Mouse (Mus musculus) MEL (cell line): ENCODE results near the gene A030005K14Rik. TPM values are rescaled to one million over a fixed set of nuclear protein-coding genes. Genes with fewer than 3 reads are reported as not detected.

Source experiments
- DNase-seq: peaks from one replicate; pipeline ENCODE4 v3.0.0; 2011; ENCODE audit warnings: low read depth, low spot score
- H3K27ac ChIP-seq: 2 replicates; pipeline ENCODE4 v1.5.1; 2012; ENCODE audit warnings: low read depth, mild to moderate bottlenecking, control low read depth, low read length, moderate library complexity; ENCODE audit not compliant: control insufficient read depth
- H3K27me3 ChIP-seq, 2 experiments: fragments of 150-350 bp in 1 of 2; sonication (generic) in 1 of 2; 2 replicates each; pipeline ENCODE4 v1.6.1; 2012; ENCODE audit warnings: low read length in 2 of 2, mild to moderate bottlenecking in 2 of 2, improper control_type of control experiment in 1 of 2, moderate library complexity in 1 of 2; ENCODE audit not compliant: insufficient read depth in 2 of 2, control insufficient read depth in 1 of 2
- H3K36me3 ChIP-seq, 2 experiments: 2 replicates each; pipeline ENCODE4 v1.6.1; 2012 to 2014; ENCODE audit warnings: low read length in 2 of 2, improper control_type of control experiment in 1 of 2, inconsistent platforms in 1 of 2, mild to moderate bottlenecking in 1 of 2; ENCODE audit not compliant: insufficient read depth in 2 of 2, control insufficient read depth in 1 of 2
- H3K4me1 ChIP-seq, 2 experiments: fragments of 150-350 bp in 1 of 2; sonication (generic) in 1 of 2; 2 replicates each; pipeline ENCODE4 v1.6.1; 2012; ENCODE audit warnings: low read length in 2 of 2, improper control_type of control experiment in 1 of 2, mild to moderate bottlenecking in 1 of 2; ENCODE audit not compliant: insufficient read depth in 2 of 2, control insufficient read depth in 1 of 2
- H3K4me3 ChIP-seq, 2 experiments: fragments of 150-350 bp in 1 of 2; sonication (generic) in 1 of 2; 2 replicates each; pipeline ENCODE4 v1.5.1; 2012; ENCODE audit warnings: low read depth in 2 of 2, low read length in 2 of 2, mild to moderate bottlenecking in 2 of 2, moderate library complexity in 2 of 2, control low read depth in 1 of 2, improper control_type of control experiment in 1 of 2; ENCODE audit not compliant: control insufficient read depth in 1 of 2, insufficient read depth in 1 of 2
- H3K79me2 ChIP-seq: 2 replicates; pipeline ENCODE4 v1.6.1; 2012; ENCODE audit warnings: mild to moderate bottlenecking, low read length, moderate library complexity; ENCODE audit not compliant: control insufficient read depth, poor library complexity, insufficient read depth
- H3K9ac ChIP-seq: 2 replicates; pipeline ENCODE4 v1.6.1; 2012; ENCODE audit warnings: low read depth, mild to moderate bottlenecking, control low read depth, low read length, moderate library complexity; ENCODE audit not compliant: control insufficient read depth, poor library complexity, severe bottlenecking
- H3K9me3 ChIP-seq: fragments of 150-350 bp; sonication (generic); replicated peaks from 2 replicates; pipeline ENCODE4 v1.6.1; 2012; ENCODE audit warnings: mild to moderate bottlenecking, low read length, improper control_type of control experiment, moderate library complexity; ENCODE audit not compliant: insufficient read depth
- BHLHE40 ChIP-seq: IDR thresholded peaks from 2 replicates; pipeline ENCODE4 v1.6.1; 2012; ENCODE audit warnings: low read depth, mild to moderate bottlenecking, inconsistent platforms, low read length, improper control_type of control experiment, borderline replicate concordance
- CHD2 ChIP-seq: IDR thresholded peaks from 2 replicates; pipeline ENCODE4 v1.6.1; 2011; ENCODE audit warnings: low read length, improper control_type of control experiment
- CTCF ChIP-seq, 3 experiments: IDR thresholded peaks in 2 of 3; conservative IDR thresholded peaks in 1 of 3; 2 replicates each; pipeline ENCODE4 v1.5.1; 2011 to 2012; ENCODE audit warnings: low read length in 3 of 3, low read depth in 2 of 3, mild to moderate bottlenecking in 2 of 3, improper control_type of control experiment in 1 of 3, inconsistent platforms in 1 of 3, mixed read lengths in 1 of 3, moderate library complexity in 1 of 3; ENCODE audit not compliant: control insufficient read depth in 1 of 3, insufficient read depth in 1 of 3, poor library complexity in 1 of 3, severe bottlenecking in 1 of 3
- EP300 ChIP-seq, 2 experiments: IDR thresholded peaks; 2 replicates each; pipeline ENCODE4 v1.6.1; 2011; ENCODE audit warnings: improper control_type of control experiment in 2 of 2, low read length in 2 of 2, low read depth in 1 of 2, mild to moderate bottlenecking in 1 of 2
- GABPA ChIP-seq: IDR thresholded peaks from 2 replicates; pipeline ENCODE4 v1.6.1; 2012; ENCODE audit warnings: low read depth, mild to moderate bottlenecking, inconsistent platforms, low read length, improper control_type of control experiment, moderate library complexity
- GATA1 ChIP-seq: IDR thresholded peaks from 2 replicates; pipeline ENCODE4 v1.6.1; 2011; ENCODE audit warnings: low read depth, low read length, improper control_type of control experiment
- HCFC1 ChIP-seq: IDR thresholded peaks from 2 replicates; pipeline ENCODE4 v1.6.1; 2012; ENCODE audit warnings: low read depth, mild to moderate bottlenecking, inconsistent platforms, low read length, improper control_type of control experiment, moderate library complexity
- JUND ChIP-seq: IDR thresholded peaks from 2 replicates; pipeline ENCODE4 v1.6.1; 2011; ENCODE audit warnings: low read depth, mild to moderate bottlenecking, improper control_type of control experiment, low read length
- MAZ ChIP-seq: IDR thresholded peaks from 2 replicates; pipeline ENCODE4 v1.6.1; 2012; ENCODE audit warnings: low read depth, mild to moderate bottlenecking, inconsistent platforms, low read length, improper control_type of control experiment
- MYB ChIP-seq: IDR thresholded peaks from 2 replicates; pipeline ENCODE4 v1.6.1; 2011; ENCODE audit warnings: mild to moderate bottlenecking, low read depth, low read length, improper control_type of control experiment
- MYC ChIP-seq: IDR thresholded peaks from 2 replicates; pipeline ENCODE4 v1.6.1; 2011; ENCODE audit warnings: low read depth, mild to moderate bottlenecking, low read length, improper control_type of control experiment, moderate library complexity
- NRF1 ChIP-seq: IDR thresholded peaks from 2 replicates; pipeline ENCODE4 v1.6.1; 2014; ENCODE audit warnings: low read depth, mild to moderate bottlenecking, inconsistent platforms, low read length, improper control_type of control experiment, moderate library complexity; ENCODE audit not compliant: poor library complexity, insufficient read depth, severe bottlenecking
- POLR2A ChIP-seq, 2 experiments: IDR thresholded peaks; 2 replicates each; pipeline ENCODE4 v1.6.1; 2011 to 2012; ENCODE audit warnings: low read length in 2 of 2, mild to moderate bottlenecking in 2 of 2, control low read depth in 1 of 2, improper control_type of control experiment in 1 of 2, low read depth in 1 of 2, moderate library complexity in 1 of 2; ENCODE audit not compliant: control insufficient read depth in 1 of 2, insufficient read depth in 1 of 2, poor library complexity in 1 of 2
- POLR2AphosphoS5 ChIP-seq: IDR thresholded peaks from 2 replicates; pipeline ENCODE4 v1.6.1; 2012; ENCODE audit warnings: low read depth, borderline replicate concordance, mild to moderate bottlenecking, inconsistent platforms, low read length, moderate library complexity, mixed read lengths
- RCOR1 ChIP-seq: IDR thresholded peaks from 2 replicates; pipeline ENCODE4 v1.6.1; 2012; ENCODE audit warnings: low read depth, mild to moderate bottlenecking, inconsistent platforms, low read length, improper control_type of control experiment
- SIN3A ChIP-seq: IDR thresholded peaks from 2 replicates; pipeline ENCODE4 v1.6.1; 2012; ENCODE audit warnings: low read length, improper control_type of control experiment, inconsistent platforms
- TCF12 ChIP-seq: IDR thresholded peaks from 2 replicates; pipeline ENCODE4 v1.6.1; 2014; ENCODE audit warnings: low read depth, mild to moderate bottlenecking, inconsistent platforms, low read length, improper control_type of control experiment, moderate library complexity
- USF2 ChIP-seq, 2 experiments: IDR thresholded peaks; 2 replicates each; pipeline ENCODE4 v1.6.1; 2011 to 2012; ENCODE audit warnings: improper control_type of control experiment in 2 of 2, low read length in 2 of 2, borderline replicate concordance in 1 of 2, inconsistent platforms in 1 of 2, low read depth in 1 of 2, mild to moderate bottlenecking in 1 of 2; ENCODE audit not compliant: insufficient read depth in 1 of 2
- ZMIZ1 ChIP-seq: IDR thresholded peaks from 2 replicates; pipeline ENCODE4 v1.6.1; 2012; ENCODE audit warnings: low read depth, mild to moderate bottlenecking, inconsistent platforms, low read length, improper control_type of control experiment, moderate library complexity
- polyA plus RNA-seq, 2 experiments: library from polyadenylated mRNA; stranded (reverse) in 1 of 2; unstranded in 1 of 2; fragments of >175 nt in 1 of 2; fragments of >200 nt in 1 of 2; gene quantifications; 2 replicates each; pipeline versions ENCODE4 v1.2.1 to v1.2.4; 2012; ENCODE audit warnings: low replicate concordance in 2 of 2, low read depth in 1 of 2; ENCODE audit not compliant: insufficient read length in 2 of 2, insufficient read depth in 1 of 2, missing spikeins in 1 of 2
- total RNA-seq: library from RNA; depleted of rRNA; stranded (reverse); fragments of 300-350 nt; gene quantifications from 2 replicates; pipeline ENCODE4 v1.2.3, GENCODE M21; 2012

A030005K14Rik gene
- total and polyA plus RNA-seq, 3 experiments = not detected

- Histone ChIP-seq H3K9me3 (no peaks in the 10 kb centered on the region), H3K27ac (no peak within 1 kb of the TSS), H3K36me3 (no peaks in the 10 kb centered on the region), H3K27me3 (no peaks in the 10 kb centered on the region), H3K9ac (no peak within 1 kb of the TSS), H3K4me1 (no peaks in the 10 kb centered on the region), H3K4me3 (no peak within 1 kb of the TSS), H3K79me2 (no peaks in the 10 kb centered on the region)
- no peak for DNase-seq
- TF ChIP-seq SIN3A (no peak), POLR2AphosphoS5 (no peak), CTCF (IDR thresholded peaks at IDR 0.05 in 2 of 3, conservative IDR thresholded peaks at IDR 0.05 in 1 of 3; ENCODE audit: control insufficient read depth in 1 of 3, insufficient read depth in 1 of 3, low read depth in 2 of 3, low read length in 3 of 3, poor library complexity in 1 of 3, severe bottlenecking in 1 of 3) (no peak), POLR2A (IDR thresholded peaks at IDR 0.05; ENCODE audit: control insufficient read depth in 1 of 2, insufficient read depth in 1 of 2, low read depth in 1 of 2, low read length in 2 of 2, poor library complexity in 1 of 2) (no peak), CHD2 (no peak), MYB (no peak), GABPA (no peak), EP300 (IDR thresholded peaks at IDR 0.05; ENCODE audit: low read depth in 1 of 2, low read length in 2 of 2) (no peak)
Observed at GRCm38 (mm10) chr1:83042380-83042779, 16.8 kb downstream of the A030005K14Rik start, which contains the start of gene Krtap28-10. TSS of gene Krtap28-10 (minus strand) at chr1:83042480.

GRCm38 (mm10) chr1:83039080-83039479, 20.1 kb downstream of the A030005K14Rik start:
- Histone ChIP-seq H3K9me3 (no peaks in the 10 kb centered on the region), H3K36me3 (no peaks in the 10 kb centered on the region), H3K9ac (no peak overlapping the region), H3K4me3 (no peak overlapping the region), H3K4me1 (no peaks in the 10 kb centered on the region), H3K27ac (no peak overlapping the region), H3K79me2 (no peaks in the 10 kb centered on the region), H3K27me3 (no peaks in the 10 kb centered on the region)
- DNase-seq = no peak
- TF ChIP-seq TCF12 (no peak), MYC (no peak), NRF1 (no peak), GATA1 (no peak), JUND (no peak), MYB (no peak), HCFC1 (no peak), MAZ (no peak), CTCF (IDR thresholded peaks at IDR 0.05 in 2 of 3, conservative IDR thresholded peaks at IDR 0.05 in 1 of 3; ENCODE audit: control insufficient read depth in 1 of 3, insufficient read depth in 1 of 3, low read depth in 2 of 3, low read length in 3 of 3, poor library complexity in 1 of 3, severe bottlenecking in 1 of 3) (no peak), RCOR1 (no peak), BHLHE40 (no peak), GABPA (no peak), USF2 (IDR thresholded peaks at IDR 0.05; ENCODE audit: borderline replicate concordance in 1 of 2, insufficient read depth in 1 of 2, low read depth in 1 of 2, low read length in 2 of 2) (no peak), SIN3A (no peak), POLR2AphosphoS5 (no peak), ZMIZ1 (no peak)
